Mouse (Mus musculus): ENCODE data around the gene Zswim3. TPM values are rescaled to one million over a fixed set of nuclear protein-coding genes. Genes with fewer than 3 reads are reported as not detected.
"Not testable (repeated sequence)": the region's sequence is repeated elsewhere in the genome, so short reads cannot be mapped to it uniquely, and the experiment has no call there.

Gene Zswim3
- polyA plus RNA-seq, 1 experiment from 2014 or later = 16.4 TPM

- WGBS = 95% methylated on average over 7 of the region's 9 CpGs
- H3K4me2 ChIP-seq (replicated peaks); H3K4me1 ChIP-seq (replicated peaks; ENCODE audit: control insufficient read depth, insufficient read depth, low read length); H3K9ac ChIP-seq; DNase-seq (ENCODE audit: low spot score); H3K4me3 ChIP-seq (replicated peaks; ENCODE audit: low read length); H3K9me3 ChIP-seq (ENCODE audit: control insufficient read depth, low read length); H3K36me3 ChIP-seq (replicated peaks; ENCODE audit: control insufficient read depth, insufficient read depth); H3K27me3 ChIP-seq (ENCODE audit: control insufficient read depth, insufficient read depth, low read length); H3K27ac ChIP-seq; ATAC-seq (ENCODE audit: low FRiP score): not testable (repeated sequence)
These were observed 58.5 kb downstream of the Zswim3 start for GRCm38 (mm10) chr2:164863411-164863810.

GRCm38 (mm10) chr2:164864593-164864992 is 59.7 kb downstream of the Zswim3 start:
- Histone ChIP-seq H3K9me3 (ENCODE audit: control insufficient read depth, low read length) (0 out of 2 replicates have a peak, but pooled peaks cover 3% of the 10 kb centered on the region), H3K27ac (no peak overlapping the region), H3K27me3 (ENCODE audit: control insufficient read depth, insufficient read depth, low read length) (no peaks in the 10 kb centered on the region; the same call in 1 of the 2 replicates), H3K9ac (no peak overlapping the region), H3K4me3 (replicated peaks; ENCODE audit: low read length) (no peak overlapping the region), H3K4me1 (replicated peaks; ENCODE audit: control insufficient read depth, insufficient read depth, low read length) (no peaks in the 10 kb centered on the region), H3K36me3 (replicated peaks; ENCODE audit: control insufficient read depth, insufficient read depth) (no peaks in the 10 kb centered on the region), H3K4me2 (replicated peaks) (no peak overlapping the region)
- DNase-seq (ENCODE audit: low spot score) = no peak
- no peak for ATAC-seq (ENCODE audit: low FRiP score)
- WGBS = 87% methylated on average over 4 of the region's 4 CpGs

GRCm38 (mm10) chr2:164866741-164867551 is 62.0 kb downstream of the Zswim3 start:
- Histone ChIP-seq H3K27ac (no peak overlapping the region), H3K36me3 (replicated peaks; ENCODE audit: control insufficient read depth, insufficient read depth) (no peaks in the 10 kb centered on the region), H3K9ac (no peak overlapping the region), H3K4me2 (replicated peaks) (no peak overlapping the region), H3K27me3 (ENCODE audit: control insufficient read depth, insufficient read depth, low read length) (no peaks in the 10 kb centered on the region), H3K4me1 (replicated peaks; ENCODE audit: control insufficient read depth, insufficient read depth, low read length) (no peaks in the 10 kb centered on the region), H3K9me3 (ENCODE audit: control insufficient read depth, low read length) (0 out of 2 replicates have a peak, but pooled peaks cover 3% of the 10 kb centered on the region), H3K4me3 (replicated peaks; ENCODE audit: low read length) (no peak overlapping the region)
- no peak for ATAC-seq (ENCODE audit: low FRiP score)
- DNase-seq (ENCODE audit: low spot score) = no peak
- 64% methylated on average over 16 of the region's 16 CpGs for WGBS

GRCm38 (mm10) chr2:164867566-164867965 is 62.7 kb downstream of the Zswim3 start:
- DNase-seq (ENCODE audit: low spot score) (no peak), ATAC-seq (ENCODE audit: low FRiP score) (no peak)
- H3K4me2 ChIP-seq (replicated peaks) = no peak overlapping the region
- 92% methylated on average over 7 of the region's 7 CpGs for WGBS
- H3K36me3 ChIP-seq (replicated peaks; ENCODE audit: control insufficient read depth, insufficient read depth) = no peaks in the 10 kb centered on the region
- H3K9me3 ChIP-seq (ENCODE audit: control insufficient read depth, low read length) = 0 out of 2 replicates have a peak, but pooled peaks cover 3% of the 10 kb centered on the region
- no peak overlapping the region for H3K4me3 ChIP-seq (replicated peaks; ENCODE audit: low read length)
- H3K9ac ChIP-seq = no peak overlapping the region
- H3K27me3 ChIP-seq (ENCODE audit: control insufficient read depth, insufficient read depth, low read length) = no peaks in the 10 kb centered on the region
- H3K27ac ChIP-seq = no peak overlapping the region
- H3K4me1 ChIP-seq (replicated peaks; ENCODE audit: control insufficient read depth, insufficient read depth, low read length) = no peaks in the 10 kb centered on the region

- 0 out of 2 replicates have a peak, but pooled peaks cover 3% of the 10 kb centered on the region for H3K9me3 ChIP-seq (ENCODE audit: control insufficient read depth, low read length)
- H3K27ac ChIP-seq = no peak overlapping the region
- 83% methylated on average over 7 of the region's 7 CpGs for whole genome bisulfite sequencing
- no peak for DNase-seq (ENCODE audit: low spot score)
- ATAC-seq (ENCODE audit: low FRiP score) = no peak
- no peaks in the 10 kb centered on the region for H3K27me3 ChIP-seq (ENCODE audit: control insufficient read depth, insufficient read depth, low read length)
- H3K36me3 ChIP-seq (replicated peaks; ENCODE audit: control insufficient read depth, insufficient read depth) = no peaks in the 10 kb centered on the region
- no peak overlapping the region for H3K4me2 ChIP-seq (replicated peaks)
- H3K9ac ChIP-seq = no peak overlapping the region
- H3K4me1 ChIP-seq (replicated peaks; ENCODE audit: control insufficient read depth, insufficient read depth, low read length) = no peaks in the 10 kb centered on the region
- no peak overlapping the region for H3K4me3 ChIP-seq (replicated peaks; ENCODE audit: low read length)
These were observed 63.6 kb downstream of the Zswim3 start for GRCm38 (mm10) chr2:164868491-164868890.

Other genes with a start within 250 kb of the Zswim3 start
- gene Wfdc2, start 242.7 kb upstream of the Zswim3 start, polyA plus RNA-seq (2014; fragmentation: Nextera tagmentation; extraction: Ambion mirVana) = 2.4 and 4.0 TPM in 2 replicates
- not detected in 2 replicates for gene Spint3, start 231.6 kb upstream of the Zswim3 start, polyA plus RNA-seq (2014; fragmentation: Nextera tagmentation; extraction: Ambion mirVana)
- gene Wfdc6a, start 219.7 kb upstream of the Zswim3 start, polyA plus RNA-seq (2014; fragmentation: Nextera tagmentation; extraction: Ambion mirVana) = 0.25 TPM in 1 of 2 replicates, not detected in the other
- not detected in 2 replicates for gene Eppin, start 211.5 kb upstream of the Zswim3 start, polyA plus RNA-seq (2014; fragmentation: Nextera tagmentation; extraction: Ambion mirVana)
- gene Wfdc6b, start 191.6 kb upstream of the Zswim3 start, polyA plus RNA-seq (2014; fragmentation: Nextera tagmentation; extraction: Ambion mirVana) = not detected in 2 replicates
- not detected in 2 replicates for gene Wfdc8, start 191.5 kb upstream of the Zswim3 start, polyA plus RNA-seq (2014; fragmentation: Nextera tagmentation; extraction: Ambion mirVana)
- not detected in 2 replicates for gene Wfdc16, start 166.3 kb upstream of the Zswim3 start, polyA plus RNA-seq (2014; fragmentation: Nextera tagmentation; extraction: Ambion mirVana)
- not detected in 2 replicates for gene Wfdc10, start 149.1 kb upstream of the Zswim3 start, polyA plus RNA-seq (2014; fragmentation: Nextera tagmentation; extraction: Ambion mirVana)
- not detected in 2 replicates for gene Wfdc9, start 148.5 kb upstream of the Zswim3 start, polyA plus RNA-seq (2014; fragmentation: Nextera tagmentation; extraction: Ambion mirVana)
- not detected in 2 replicates for gene Wfdc11, start 131.0 kb upstream of the Zswim3 start, polyA plus RNA-seq (2014; fragmentation: Nextera tagmentation; extraction: Ambion mirVana)
- 0.26 TPM in 1 of 2 replicates, not detected in the other for gene Wfdc13, start 120.0 kb upstream of the Zswim3 start, polyA plus RNA-seq (2014; fragmentation: Nextera tagmentation; extraction: Ambion mirVana)
- not detected in 2 replicates for gene Spint4, start 106.6 kb upstream of the Zswim3 start, polyA plus RNA-seq (2014; fragmentation: Nextera tagmentation; extraction: Ambion mirVana)
- gene Spint5, start 89.8 kb upstream of the Zswim3 start, polyA plus RNA-seq (2014; fragmentation: Nextera tagmentation; extraction: Ambion mirVana) = not detected in 2 replicates
- 0.78 and 1.4 TPM in 2 replicates for gene Wfdc3, start 59.2 kb upstream of the Zswim3 start, polyA plus RNA-seq (2014; fragmentation: Nextera tagmentation; extraction: Ambion mirVana)
- 46.6 and 50.3 TPM in 2 replicates for gene Dnttip1, start 59.1 kb upstream of the Zswim3 start, polyA plus RNA-seq (2014; fragmentation: Nextera tagmentation; extraction: Ambion mirVana)
- 59.4 and 67.9 TPM in 2 replicates for gene Ube2c, start 35.2 kb upstream of the Zswim3 start, polyA plus RNA-seq (2014; fragmentation: Nextera tagmentation; extraction: Ambion mirVana)
- 0.39 TPM in 1 of 2 replicates, not detected in the other for gene Tnnc2, start 25.1 kb upstream of the Zswim3 start, polyA plus RNA-seq (2014; fragmentation: Nextera tagmentation; extraction: Ambion mirVana)
- 33.3 and 40.8 TPM in 2 replicates for gene Snx21, start 19.3 kb upstream of the Zswim3 start, polyA plus RNA-seq (2014; fragmentation: Nextera tagmentation; extraction: Ambion mirVana)
- 18.3 and 20.8 TPM in 2 replicates for gene Acot8, start 216 bp upstream of the Zswim3 start, polyA plus RNA-seq (2014; fragmentation: Nextera tagmentation; extraction: Ambion mirVana)
- gene Zswim1, start 17.6 kb downstream of the Zswim3 start, polyA plus RNA-seq (2014; fragmentation: Nextera tagmentation; extraction: Ambion mirVana) = 25.7 and 26.7 TPM in 2 replicates
- not detected in 2 replicates for gene Spata25, start 23.4 kb downstream of the Zswim3 start, polyA plus RNA-seq (2014; fragmentation: Nextera tagmentation; extraction: Ambion mirVana)
- gene Ctsa, start 27.8 kb downstream of the Zswim3 start, polyA plus RNA-seq (2014; fragmentation: Nextera tagmentation; extraction: Ambion mirVana) = 85.9 and 89.6 TPM in 2 replicates
- gene Neurl2, start 28.4 kb downstream of the Zswim3 start, polyA plus RNA-seq (2014; fragmentation: Nextera tagmentation; extraction: Ambion mirVana) = 5.8 and 7.9 TPM in 2 replicates
- 148 and 167 TPM in 2 replicates for gene Pltp, start 52.6 kb downstream of the Zswim3 start, polyA plus RNA-seq (2014; fragmentation: Nextera tagmentation; extraction: Ambion mirVana)
- 72.9 and 74.7 TPM in 2 replicates for gene Pcif1, start 74.2 kb downstream of the Zswim3 start, polyA plus RNA-seq (2014; fragmentation: Nextera tagmentation; extraction: Ambion mirVana)
- gene Zfp335, start 106.7 kb downstream of the Zswim3 start, polyA plus RNA-seq (2014; fragmentation: Nextera tagmentation; extraction: Ambion mirVana) = 14.6 and 15.4 TPM in 2 replicates
- 28.8 and 33.2 TPM in 2 replicates for gene Mmp9, start 135.7 kb downstream of the Zswim3 start, polyA plus RNA-seq (2014; fragmentation: Nextera tagmentation; extraction: Ambion mirVana)
- 62.1 and 73.6 TPM in 2 replicates for gene Slc12a5, start 155.7 kb downstream of the Zswim3 start, polyA plus RNA-seq (2014; fragmentation: Nextera tagmentation; extraction: Ambion mirVana)
- gene Ncoa5, start 229.8 kb downstream of the Zswim3 start, polyA plus RNA-seq (2014; fragmentation: Nextera tagmentation; extraction: Ambion mirVana) = 83.1 and 89.0 TPM in 2 replicates